Mouse (Mus musculus): ENCODE data around the gene Col26a1. TPM values are rescaled to one million over a fixed set of nuclear protein-coding genes. Genes with fewer than 3 reads are reported as not detected.

Gene Col26a1
- polyA plus RNA-seq, 1 experiment, result 134 TPM

GRCm38 (mm10) chr5:136805019-136805418 is 78.0 kb downstream of the Col26a1 start:
- TF ChIP-seq CTCF (IDR thresholded peaks at IDR 0.05; ENCODE audit: control insufficient read depth, insufficient read depth, insufficient replicate concordance, low read depth, low read length) (no peak), POLR2A (IDR thresholded peaks at IDR 0.05; ENCODE audit: control insufficient read depth, low read depth, low read length) (no peak)
- Histone ChIP-seq H3K27ac (ENCODE audit: control insufficient read depth, insufficient read depth, low read depth, low read length) (no peak overlapping the region), H3K4me1 (ENCODE audit: control insufficient read depth, insufficient read depth, low read length) (peaks cover 2% of the 10 kb centered on the region), H3K4me3 (ENCODE audit: control insufficient read depth, low read depth, low read length) (no peak overlapping the region), H3K27me3 (ENCODE audit: control insufficient read depth, insufficient read depth, low read length) (no peaks in the 10 kb centered on the region), H3K36me3 (ENCODE audit: control insufficient read depth, insufficient read depth, low read length) (no peaks in the 10 kb centered on the region)

- Histone ChIP-seq H3K4me3 (ENCODE audit: control insufficient read depth, low read depth, low read length) (no peak overlapping the region), H3K36me3 (ENCODE audit: control insufficient read depth, insufficient read depth, low read length) (no peaks in the 10 kb centered on the region), H3K4me1 (ENCODE audit: control insufficient read depth, insufficient read depth, low read length) (peaks cover 2% of the 10 kb centered on the region), H3K27me3 (ENCODE audit: control insufficient read depth, insufficient read depth, low read length) (no peaks in the 10 kb centered on the region), H3K27ac (ENCODE audit: control insufficient read depth, insufficient read depth, low read depth, low read length) (no peak overlapping the region)
- no peak for TF ChIP-seq POLR2A (IDR thresholded peaks at IDR 0.05; ENCODE audit: control insufficient read depth, low read depth, low read length)
- no peak for TF ChIP-seq CTCF (IDR thresholded peaks at IDR 0.05; ENCODE audit: control insufficient read depth, insufficient read depth, insufficient replicate concordance, low read depth, low read length)
Observed at GRCm38 (mm10) chr5:136804246-136804645, 78.8 kb downstream of the Col26a1 start.

GRCm38 (mm10) chr5:136802732-136803131 is 80.3 kb downstream of the Col26a1 start:
- H3K27ac ChIP-seq (ENCODE audit: control insufficient read depth, insufficient read depth, low read depth, low read length), result no peak overlapping the region
- H3K4me3 ChIP-seq (ENCODE audit: control insufficient read depth, low read depth, low read length), result no peak overlapping the region
- H3K36me3 ChIP-seq (ENCODE audit: control insufficient read depth, insufficient read depth, low read length), result no peaks in the 10 kb centered on the region
- TF ChIP-seq CTCF (IDR thresholded peaks at IDR 0.05; ENCODE audit: control insufficient read depth, insufficient read depth, insufficient replicate concordance, low read depth, low read length) (no peak), POLR2A (IDR thresholded peaks at IDR 0.05; ENCODE audit: control insufficient read depth, low read depth, low read length) (no peak)
- peaks cover 2% of the 10 kb centered on the region for H3K4me1 ChIP-seq (ENCODE audit: control insufficient read depth, insufficient read depth, low read length)
- no peaks in the 10 kb centered on the region for H3K27me3 ChIP-seq (ENCODE audit: control insufficient read depth, insufficient read depth, low read length)

GRCm38 (mm10) chr5:136796917-136797316 is 86.1 kb downstream of the Col26a1 start:
- no peak overlapping the region for H3K27ac ChIP-seq (ENCODE audit: control insufficient read depth, insufficient read depth, low read depth, low read length)

GRCm38 (mm10) chr5:136793807-136794206 is 89.2 kb downstream of the Col26a1 start:
- TF ChIP-seq CTCF (IDR thresholded peaks at IDR 0.05; ENCODE audit: control insufficient read depth, insufficient read depth, insufficient replicate concordance, low read depth, low read length), result peak; percentile 72; the same call in 1 of the 2 replicates
- TF ChIP-seq POLR2A (IDR thresholded peaks at IDR 0.05; ENCODE audit: control insufficient read depth, low read depth, low read length), result no peak
- Histone ChIP-seq H3K27ac (ENCODE audit: control insufficient read depth, insufficient read depth, low read depth, low read length) (no peak overlapping the region), H3K36me3 (ENCODE audit: control insufficient read depth, insufficient read depth, low read length) (no peaks in the 10 kb centered on the region)

More at GRCm38 (mm10) chr5:136796917-136797316, 86.1 kb downstream of the Col26a1 start:
- Histone ChIP-seq H3K4me1 (ENCODE audit: control insufficient read depth, insufficient read depth, low read length) (peaks cover 3% of the 10 kb centered on the region; the same call in 1 of the 2 replicates), H3K36me3 (ENCODE audit: control insufficient read depth, insufficient read depth, low read length) (no peaks in the 10 kb centered on the region), H3K27me3 (ENCODE audit: control insufficient read depth, insufficient read depth, low read length) (no peaks in the 10 kb centered on the region), H3K4me3 (ENCODE audit: control insufficient read depth, low read depth, low read length) (no peak overlapping the region)
- TF ChIP-seq POLR2A (IDR thresholded peaks at IDR 0.05; ENCODE audit: control insufficient read depth, low read depth, low read length) (no peak), CTCF (IDR thresholded peaks at IDR 0.05; ENCODE audit: control insufficient read depth, insufficient read depth, insufficient replicate concordance, low read depth, low read length) (no peak)

GRCm38 (mm10) chr5:136792541-136792940 is 90.5 kb downstream of the Col26a1 start:
- no peak overlapping the region for H3K27ac ChIP-seq (ENCODE audit: control insufficient read depth, insufficient read depth, low read depth, low read length)

More at GRCm38 (mm10) chr5:136793807-136794206, 89.2 kb downstream of the Col26a1 start:
- Histone ChIP-seq H3K4me3 (ENCODE audit: control insufficient read depth, low read depth, low read length) (peak overlapping the region; percentile 59), H3K27me3 (ENCODE audit: control insufficient read depth, insufficient read depth, low read length) (no peaks in the 10 kb centered on the region), H3K4me1 (ENCODE audit: control insufficient read depth, insufficient read depth, low read length) (peaks cover 5% of the 10 kb centered on the region; the same call in 1 of the 2 replicates)

GRCm38 (mm10) chr5:136791204-136791603 is 91.8 kb downstream of the Col26a1 start:
- H3K27ac ChIP-seq (ENCODE audit: control insufficient read depth, insufficient read depth, low read depth, low read length), result no peak overlapping the region
- H3K4me1 ChIP-seq (ENCODE audit: control insufficient read depth, insufficient read depth, low read length), result peaks cover 5% of the 10 kb centered on the region; the same call in 1 of the 2 replicates
- H3K36me3 ChIP-seq (ENCODE audit: control insufficient read depth, insufficient read depth, low read length), result no peaks in the 10 kb centered on the region
- H3K27me3 ChIP-seq (ENCODE audit: control insufficient read depth, insufficient read depth, low read length), result no peaks in the 10 kb centered on the region
- H3K4me3 ChIP-seq (ENCODE audit: control insufficient read depth, low read depth, low read length), result no peak overlapping the region
- TF ChIP-seq POLR2A (IDR thresholded peaks at IDR 0.05; ENCODE audit: control insufficient read depth, low read depth, low read length) (no peak), CTCF (IDR thresholded peaks at IDR 0.05; ENCODE audit: control insufficient read depth, insufficient read depth, insufficient replicate concordance, low read depth, low read length) (no peak)

More at GRCm38 (mm10) chr5:136792541-136792940, 90.5 kb downstream of the Col26a1 start:
- no peak overlapping the region for H3K4me3 ChIP-seq (ENCODE audit: control insufficient read depth, low read depth, low read length)
- TF ChIP-seq POLR2A (IDR thresholded peaks at IDR 0.05; ENCODE audit: control insufficient read depth, low read depth, low read length), result no peak
- TF ChIP-seq CTCF (IDR thresholded peaks at IDR 0.05; ENCODE audit: control insufficient read depth, insufficient read depth, insufficient replicate concordance, low read depth, low read length), result no peak
- no peaks in the 10 kb centered on the region for H3K36me3 ChIP-seq (ENCODE audit: control insufficient read depth, insufficient read depth, low read length)
- H3K4me1 ChIP-seq (ENCODE audit: control insufficient read depth, insufficient read depth, low read length), result peaks cover 5% of the 10 kb centered on the region; the same call in 1 of the 2 replicates
- H3K27me3 ChIP-seq (ENCODE audit: control insufficient read depth, insufficient read depth, low read length), result no peaks in the 10 kb centered on the region
